Mouse (Mus musculus): Measurements from ENCODE around the gene Rbp3. TPM values are rescaled to one million over a fixed set of nuclear protein-coding genes. Genes with fewer than 3 reads are reported as not detected.

The Rbp3 gene
- polyA plus RNA-seq, 1 experiment from 2014 or later: 0.03 TPM

DNA sequence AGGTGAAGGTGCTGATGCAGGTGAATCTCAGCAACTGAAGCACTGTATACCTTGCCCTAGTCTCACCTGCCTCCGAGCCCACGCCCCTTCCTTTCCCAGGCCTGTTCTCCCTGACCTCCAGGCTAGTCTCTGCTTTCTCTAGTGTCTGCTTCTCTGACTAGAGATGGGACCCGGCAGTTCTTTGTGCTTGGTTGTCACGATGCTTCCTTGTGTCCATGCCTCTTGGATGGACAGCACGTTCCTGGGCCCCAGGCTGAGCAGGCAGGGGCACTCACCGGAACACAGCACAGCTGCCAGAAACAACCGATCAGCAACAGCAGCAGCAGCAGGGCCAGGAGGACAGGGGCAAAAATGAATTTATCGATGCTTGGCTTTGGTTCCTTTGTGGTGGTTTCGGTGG lies 39.2 kb downstream of the Rbp3 start:
- Histone ChIP-seq H3K27ac (ENCODE audit: low read length) (no peak overlapping the region), H3K36me3 (ENCODE audit: control insufficient read depth, insufficient read depth) (no peaks in the 10 kb centered on the region), H3K4me1 (ENCODE audit: control insufficient read depth, insufficient read depth, low read length) (0 out of 2 replicates have a peak, but pooled peaks cover 2% of the 10 kb centered on the region), H3K4me2 (ENCODE audit: low read depth, low read length) (no peak overlapping the region), H3K9ac (ENCODE audit: low read length) (no peak overlapping the region), H3K9me3 (replicated peaks; ENCODE audit: control insufficient read depth, low read length) (no peaks in the 10 kb centered on the region), H3K4me3 (ENCODE audit: low read length) (no peak overlapping the region), H3K27me3 (ENCODE audit: control insufficient read depth, insufficient read depth, low read length) (no peaks in the 10 kb centered on the region)
- no peak for ATAC-seq (replicated peaks; ENCODE audit: extremely low read depth, insufficient read depth, low FRiP score)
- WGBS: 90% methylated on average over 9 of the region's 9 CpGs

DNA sequence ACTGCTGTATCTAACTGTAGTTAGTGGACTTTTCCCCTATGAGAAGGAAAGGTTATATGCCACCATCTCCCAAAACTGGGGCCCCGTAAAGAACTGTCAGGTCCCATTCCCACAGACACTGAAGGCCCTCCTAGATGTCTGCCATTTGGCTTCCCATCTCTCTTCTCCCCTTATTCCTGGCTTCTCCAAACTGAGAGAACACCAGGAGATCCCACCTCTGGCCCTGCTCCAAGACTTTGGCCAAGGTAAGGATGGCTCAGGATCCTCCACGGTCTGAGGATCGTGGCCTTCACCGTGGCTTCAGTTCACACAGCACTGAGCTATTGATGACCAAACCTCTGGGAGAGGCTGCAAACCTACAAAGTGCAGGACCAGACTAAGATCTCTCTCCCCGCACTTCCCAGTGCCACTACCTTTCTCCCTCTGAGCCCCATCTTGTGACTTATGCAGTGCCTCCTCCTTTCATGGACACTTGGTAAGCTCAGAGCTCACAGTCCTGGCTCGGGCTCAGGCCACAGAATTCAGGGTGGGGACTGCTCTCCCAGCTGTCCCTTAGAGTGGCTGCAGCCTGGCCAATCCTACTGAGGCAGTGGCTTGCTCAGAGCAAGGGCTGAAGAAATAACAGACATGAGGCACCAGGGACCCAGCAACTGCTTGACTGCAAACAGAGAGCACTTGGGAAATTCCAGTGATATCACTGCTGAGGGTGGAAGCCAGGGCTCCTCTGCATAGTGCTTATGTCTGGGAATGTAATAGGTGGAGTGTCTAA lies 39.9 kb downstream of the Rbp3 start:
- Histone ChIP-seq H3K4me2 (ENCODE audit: low read depth, low read length) (no peak overlapping the region), H3K27ac (ENCODE audit: low read length) (no peak overlapping the region), H3K9me3 (replicated peaks; ENCODE audit: control insufficient read depth, low read length) (no peaks in the 10 kb centered on the region), H3K36me3 (ENCODE audit: control insufficient read depth, insufficient read depth) (no peaks in the 10 kb centered on the region), H3K4me1 (ENCODE audit: control insufficient read depth, insufficient read depth, low read length) (0 out of 2 replicates have a peak, but pooled peaks cover 2% of the 10 kb centered on the region), H3K9ac (ENCODE audit: low read length) (no peak overlapping the region), H3K27me3 (ENCODE audit: control insufficient read depth, insufficient read depth, low read length) (no peaks in the 10 kb centered on the region), H3K4me3 (ENCODE audit: low read length) (no peak overlapping the region)
- 80% methylated on average over 6 of the region's 6 CpGs for WGBS
- ATAC-seq (replicated peaks; ENCODE audit: extremely low read depth, insufficient read depth, low FRiP score): peak; percentile 45

GRCm38 (mm10) chr14:33997427-33997826 lies 43.6 kb downstream of the Rbp3 start:
- Histone ChIP-seq H3K4me1 (ENCODE audit: control insufficient read depth, insufficient read depth, low read length) (0 out of 2 replicates have a peak, but pooled peaks cover 2% of the 10 kb centered on the region), H3K27me3 (ENCODE audit: control insufficient read depth, insufficient read depth, low read length) (no peaks in the 10 kb centered on the region), H3K36me3 (ENCODE audit: control insufficient read depth, insufficient read depth) (no peaks in the 10 kb centered on the region), H3K4me3 (ENCODE audit: low read length) (no peak overlapping the region), H3K4me2 (ENCODE audit: low read depth, low read length) (no peak overlapping the region), H3K27ac (ENCODE audit: low read length) (no peak overlapping the region), H3K9me3 (replicated peaks; ENCODE audit: control insufficient read depth, low read length) (no peaks in the 10 kb centered on the region), H3K9ac (ENCODE audit: low read length) (no peak overlapping the region)
- WGBS: 30% methylated on average over 6 of the region's 6 CpGs
- ATAC-seq (replicated peaks; ENCODE audit: extremely low read depth, insufficient read depth, low FRiP score): no peak

GRCm38 (mm10) chr14:34000076-34000475 lies 46.3 kb downstream of the Rbp3 start:
- Histone ChIP-seq H3K9me3 (replicated peaks; ENCODE audit: control insufficient read depth, low read length) (no peaks in the 10 kb centered on the region), H3K36me3 (ENCODE audit: control insufficient read depth, insufficient read depth) (no peaks in the 10 kb centered on the region), H3K27me3 (ENCODE audit: control insufficient read depth, insufficient read depth, low read length) (no peaks in the 10 kb centered on the region), H3K9ac (ENCODE audit: low read length) (no peak overlapping the region), H3K4me2 (ENCODE audit: low read depth, low read length) (no peak overlapping the region), H3K27ac (ENCODE audit: low read length) (no peak overlapping the region), H3K4me1 (ENCODE audit: control insufficient read depth, insufficient read depth, low read length) (no peaks in the 10 kb centered on the region), H3K4me3 (ENCODE audit: low read length) (no peak overlapping the region)
- ATAC-seq (replicated peaks; ENCODE audit: extremely low read depth, insufficient read depth, low FRiP score): no peak

GRCm38 (mm10) chr14:34001445-34001844 lies 47.6 kb downstream of the Rbp3 start:
- ATAC-seq (replicated peaks; ENCODE audit: extremely low read depth, insufficient read depth, low FRiP score): no peak
- Histone ChIP-seq H3K27me3 (ENCODE audit: control insufficient read depth, insufficient read depth, low read length) (no peaks in the 10 kb centered on the region), H3K9ac (ENCODE audit: low read length) (no peak overlapping the region), H3K36me3 (ENCODE audit: control insufficient read depth, insufficient read depth) (no peaks in the 10 kb centered on the region), H3K4me1 (ENCODE audit: control insufficient read depth, insufficient read depth, low read length) (no peaks in the 10 kb centered on the region), H3K4me2 (ENCODE audit: low read depth, low read length) (no peak overlapping the region), H3K9me3 (replicated peaks; ENCODE audit: control insufficient read depth, low read length) (no peaks in the 10 kb centered on the region), H3K27ac (ENCODE audit: low read length) (no peak overlapping the region), H3K4me3 (ENCODE audit: low read length) (no peak overlapping the region)

DNA sequence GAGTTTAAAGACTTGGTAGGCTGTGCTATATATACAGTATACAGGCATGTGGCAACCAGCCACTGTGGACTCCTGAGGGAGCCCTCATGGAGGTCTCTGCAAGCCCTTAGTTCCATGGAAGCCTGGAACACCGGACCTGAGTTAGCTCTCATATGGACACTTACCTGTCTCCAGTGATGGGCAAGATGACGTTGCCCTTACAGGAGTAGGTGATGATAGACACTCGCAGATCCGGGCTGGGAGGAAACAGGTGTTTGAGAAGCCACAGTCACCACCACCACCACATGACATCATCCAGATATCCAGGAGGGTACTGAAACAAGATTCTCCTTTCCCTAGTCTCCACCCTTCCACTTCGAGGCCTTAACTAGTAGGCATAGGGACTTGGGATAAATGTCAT lies 48.6 kb downstream of the Rbp3 start:
- H3K4me2 ChIP-seq (ENCODE audit: low read depth, low read length): no peak overlapping the region
- no peaks in the 10 kb centered on the region for H3K36me3 ChIP-seq (ENCODE audit: control insufficient read depth, insufficient read depth)
- no peak overlapping the region for H3K27ac ChIP-seq (ENCODE audit: low read length)
- H3K4me3 ChIP-seq (ENCODE audit: low read length): no peak overlapping the region
- 70% methylated on average over 5 of the region's 5 CpGs for WGBS
- H3K9me3 ChIP-seq (replicated peaks; ENCODE audit: control insufficient read depth, low read length): no peaks in the 10 kb centered on the region
- H3K27me3 ChIP-seq (ENCODE audit: control insufficient read depth, insufficient read depth, low read length): no peaks in the 10 kb centered on the region
- ATAC-seq (replicated peaks; ENCODE audit: extremely low read depth, insufficient read depth, low FRiP score): no peak
- H3K4me1 ChIP-seq (ENCODE audit: control insufficient read depth, insufficient read depth, low read length): no peaks in the 10 kb centered on the region
- no peak overlapping the region for H3K9ac ChIP-seq (ENCODE audit: low read length)

Other genes with a start within 250 kb of the Rbp3 start
- gene Gdf10, start 30.4 kb upstream of the Rbp3 start, polyA plus RNA-seq (2015; fragmentation: Nextera tagmentation; extraction: Ambion mirVana): 6.2 and 7.4 TPM in 2 replicates
- 0.17 and 0.20 TPM in 2 replicates for gene Gdf2, start 13.0 kb upstream of the Rbp3 start, polyA plus RNA-seq (2015; fragmentation: Nextera tagmentation; extraction: Ambion mirVana)
- gene Zfp488, start 24.8 kb downstream of the Rbp3 start, polyA plus RNA-seq (2015; fragmentation: Nextera tagmentation; extraction: Ambion mirVana): 0.04 TPM in 1 of 2 replicates, not detected in the other
- gene Gm30083, start 61.2 kb downstream of the Rbp3 start, polyA plus RNA-seq (2015; fragmentation: Nextera tagmentation; extraction: Ambion mirVana): not detected in 2 replicates
- gene Gm5460, start 62.8 kb downstream of the Rbp3 start, polyA plus RNA-seq (2015; fragmentation: Nextera tagmentation; extraction: Ambion mirVana): not detected in 2 replicates
- gene Antxrl, start 98.7 kb downstream of the Rbp3 start, polyA plus RNA-seq (2015; fragmentation: Nextera tagmentation; extraction: Ambion mirVana): not detected in 2 replicates
- gene Anxa8, start 132.0 kb downstream of the Rbp3 start, polyA plus RNA-seq (2015; fragmentation: Nextera tagmentation; extraction: Ambion mirVana): 5.2 and 5.3 TPM in 2 replicates
- gene A630023A22Rik, start 148.8 kb downstream of the Rbp3 start, polyA plus RNA-seq (2015; fragmentation: Nextera tagmentation; extraction: Ambion mirVana): 0.12 TPM in 1 of 2 replicates, not detected in the other
- gene Npy4r, start 198.5 kb downstream of the Rbp3 start, polyA plus RNA-seq (2015; fragmentation: Nextera tagmentation; extraction: Ambion mirVana): 0.07 TPM in 1 of 2 replicates, not detected in the other
- 0.11 and 0.14 TPM in 2 replicates for gene Gprin2, start 247.7 kb downstream of the Rbp3 start, polyA plus RNA-seq (2015; fragmentation: Nextera tagmentation; extraction: Ambion mirVana)

Measured in heart, embryonic 16.5 days (tissue).